Mouse (Mus musculus) liver, embryonic 14.5 days (tissue): ENCODE measurements around the gene Pfkl.

Experiments
- CTCF ChIP-seq: IDR thresholded peaks from 2 replicates; pipeline ENCODE4 v1.5.1; 2016; ENCODE audit warnings: antibody characterized with exemption, low read depth, control low read depth
- EP300 ChIP-seq: IDR thresholded peaks from 2 replicates; pipeline ENCODE4 v1.6.1; 2016; ENCODE audit warnings: antibody characterized with exemption, low read depth

DNA sequence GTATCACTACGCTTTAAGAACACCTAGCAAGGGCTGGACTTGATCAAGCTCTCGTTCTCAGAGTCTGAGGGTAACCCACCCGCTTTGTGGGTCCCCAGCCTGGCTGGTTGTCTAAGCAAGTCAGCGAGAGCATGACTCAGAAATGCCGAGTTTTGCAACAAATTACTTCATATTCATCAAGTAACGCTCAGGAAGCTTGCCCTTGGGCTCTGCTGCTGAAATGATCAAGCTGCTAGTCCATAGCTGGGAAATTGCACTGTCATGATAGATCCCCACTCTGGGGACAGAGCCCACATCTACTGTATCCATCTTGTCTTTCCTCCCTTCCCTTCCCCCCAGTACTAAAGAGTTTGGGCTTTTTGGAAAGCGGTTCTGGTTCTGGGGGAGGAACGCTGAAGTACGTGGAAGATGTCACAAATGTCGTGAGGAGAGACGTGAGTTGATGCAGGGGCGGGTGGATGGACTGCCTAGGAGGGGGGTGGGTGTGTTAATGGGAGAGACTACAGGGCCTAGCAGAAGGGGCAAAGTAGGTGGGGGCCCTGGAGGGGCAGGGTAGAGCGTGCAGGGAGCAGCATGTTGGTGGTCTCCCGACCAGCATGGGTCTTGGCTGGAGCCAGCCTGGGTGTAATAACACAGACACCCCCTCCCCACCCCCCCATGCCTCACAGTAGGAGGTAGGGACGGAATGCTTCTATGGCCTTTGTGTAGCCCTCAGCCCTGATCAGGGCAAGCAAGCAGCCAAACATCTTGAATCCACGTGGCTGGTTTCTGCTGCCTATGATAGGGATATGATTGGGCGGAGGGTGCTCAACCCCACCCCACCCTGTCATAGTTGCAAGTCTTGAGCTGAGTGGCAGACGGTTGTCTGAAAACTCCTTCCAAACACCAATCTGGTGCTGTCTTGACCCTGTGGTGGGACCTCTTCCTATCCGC is 45.0 kb upstream of the Pfkl start:
- TF ChIP-seq CTCF = no peak
- TF ChIP-seq EP300 = no peak
